Mouse (Mus musculus) heart, adult 2 months (tissue): Measurements from ENCODE around the gene Hoxb6.

Experiments
- CTCF ChIP-seq: fragments of 200-600 bp; IDR thresholded peaks from 2 replicates; pipeline ENCODE4 v1.8.1; 2022; ENCODE audit warnings: antibody characterized with exemption, mild to moderate bottlenecking, moderate library complexity
- POLR2A ChIP-seq: fragments of 200-500 bp; IDR thresholded peaks from 2 replicates; pipeline ENCODE4 v1.6.1; 2011; ENCODE audit warnings: mild to moderate bottlenecking, low read depth, low read length, control low read depth; ENCODE audit not compliant: insufficient read depth

DNA sequence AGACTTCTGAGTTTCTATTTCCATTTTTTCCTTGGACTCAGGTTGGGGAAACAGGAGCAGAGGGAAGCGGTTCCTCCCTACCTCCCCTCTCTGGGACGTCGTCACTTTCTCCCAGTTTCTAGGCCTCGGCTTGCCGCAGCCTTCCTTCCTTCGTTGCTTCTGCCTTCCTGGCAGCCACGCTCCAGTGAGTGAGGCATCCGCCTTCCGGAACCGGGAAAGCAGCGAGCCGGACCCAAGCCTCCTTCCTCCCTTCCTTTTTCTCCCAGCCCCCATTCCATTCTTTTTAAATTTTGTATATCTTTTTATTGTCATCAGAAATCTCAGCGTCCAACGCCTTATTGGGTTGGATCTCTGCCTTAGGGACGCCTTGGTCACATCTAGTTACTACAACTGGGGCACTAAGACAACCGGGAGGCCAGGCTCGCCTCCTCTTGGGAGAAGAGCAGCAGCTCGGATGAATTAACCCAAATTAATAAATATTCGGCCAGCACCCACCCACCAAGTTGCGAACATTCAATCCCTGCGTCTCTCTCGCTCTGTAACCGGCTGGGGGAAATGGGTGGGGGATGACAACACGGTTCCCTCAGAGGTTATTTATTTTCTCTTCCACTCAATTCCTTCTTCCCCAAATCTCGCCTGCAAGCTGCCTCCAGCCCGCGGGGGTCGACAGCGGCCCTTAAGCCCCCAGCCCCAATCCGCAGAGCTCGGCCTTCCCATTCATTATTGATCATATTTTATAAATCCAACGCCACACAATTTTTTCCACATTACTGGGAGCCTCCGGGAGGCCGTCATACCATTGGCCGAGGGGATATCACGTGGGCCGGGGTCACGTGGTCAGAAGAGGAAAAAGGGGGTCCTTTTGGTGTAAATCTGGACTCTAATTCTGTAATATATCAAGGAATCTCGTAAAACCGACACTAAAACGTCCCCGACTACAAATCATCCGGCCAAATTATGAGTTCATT, 6.2 kb upstream of the Hoxb6 start, which contains the start of gene Hoxb7:
- TF ChIP-seq CTCF (no peak), POLR2A (no peak)
